ENCODE assay signal across 8 mouse cellular contexts in genomic region chr9:110653655-110654461, GRCm38 (mm10). TPM values are rescaled to one million over a fixed set of nuclear protein-coding genes. Genes with fewer than 3 reads are reported as not detected.
DNase-seq lines count a peak whose midpoint lies in the region; ATAC-seq lines count a peak whose summit lies in the region.

Nbeal2 (minus strand) TSS chr9:110654161.

- H3K4me3 ChIP-seq in embryonic facial prominence, embryonic 15.5 days (replicated peaks) = peak within 1 kb of the TSS; percentile 65
- H3K4me3 ChIP-seq in limb, embryonic 13.5 days = peak within 1 kb of the TSS; percentile 53
- H3K4me3 ChIP-seq in midbrain, embryonic 15.5 days = peak within 1 kb of the TSS; percentile 69

- under 1% methylated on average over 55 of the region's 75 CpGs for WGBS in embryonic facial prominence, embryonic 15.5 days
- WGBS in limb, embryonic 13.5 days = under 1% methylated on average over 75 of the region's 75 CpGs
- under 1% methylated on average over 65 of the region's 75 CpGs for WGBS in midbrain, embryonic 15.5 days

- peak within 1 kb of the TSS; percentile 24 for H3K9ac ChIP-seq in embryonic facial prominence, embryonic 15.5 days
- peak within 1 kb of the TSS; percentile 67 for H3K9ac ChIP-seq in limb, embryonic 13.5 days
- peak within 1 kb of the TSS; percentile 63 for H3K9ac ChIP-seq in midbrain, embryonic 15.5 days

- no peaks in the 10 kb centered on the region for H3K36me3 ChIP-seq in embryonic facial prominence, embryonic 15.5 days
- H3K36me3 ChIP-seq in limb, embryonic 13.5 days = no peaks in the 10 kb centered on the region
- H3K36me3 ChIP-seq in midbrain, embryonic 15.5 days (replicated peaks) = no peaks in the 10 kb centered on the region

- H3K27ac ChIP-seq in embryonic facial prominence, embryonic 15.5 days (replicated peaks) = peak within 1 kb of the TSS; percentile 73
- H3K27ac ChIP-seq in limb, embryonic 13.5 days = no peak within 1 kb of the TSS
- peak within 1 kb of the TSS; percentile 3 for H3K27ac ChIP-seq in midbrain, embryonic 15.5 days

- peaks cover 40% of the 10 kb centered on the region for H3K4me1 ChIP-seq in embryonic facial prominence, embryonic 15.5 days
- peaks cover 45% of the 10 kb centered on the region for H3K4me1 ChIP-seq in limb, embryonic 13.5 days
- peaks cover 64% of the 10 kb centered on the region for H3K4me1 ChIP-seq in midbrain, embryonic 15.5 days

- peak within 1 kb of the TSS; percentile 98 for H3K4me2 ChIP-seq in embryonic facial prominence, embryonic 15.5 days (replicated peaks)
- H3K4me2 ChIP-seq in limb, embryonic 13.5 days (replicated peaks) = peak within 1 kb of the TSS; percentile 89
- H3K4me2 ChIP-seq in midbrain, embryonic 15.5 days = peak within 1 kb of the TSS; percentile 95

- DNase-seq in 416B (ENCODE audit: low read depth) = peak; percentile 98
- DNase-seq in adrenal gland, postnatal 4 days (ENCODE audit: low spot score in 2 of 2) = peak; percentile 69 to 87
- DNase-seq in heart, adult 8-10 months (ENCODE audit: low spot score) = peak; percentile 96
- peak; percentile 99 for DNase-seq in kidney, adult 9 months
- peak; percentile 89 to 94 for DNase-seq in spleen, adult 18-20 months

- peaks cover 41% of the 10 kb centered on the region for H3K27me3 ChIP-seq in embryonic facial prominence, embryonic 15.5 days
- H3K27me3 ChIP-seq in limb, embryonic 13.5 days = peaks cover 55% of the 10 kb centered on the region
- peaks cover 3% of the 10 kb centered on the region for H3K27me3 ChIP-seq in midbrain, embryonic 15.5 days (replicated peaks)

- H3K9me3 ChIP-seq in embryonic facial prominence, embryonic 15.5 days (replicated peaks) = no peaks in the 10 kb centered on the region
- H3K9me3 ChIP-seq in limb, embryonic 13.5 days = no peaks in the 10 kb centered on the region
- H3K9me3 ChIP-seq in midbrain, embryonic 15.5 days = no peaks in the 10 kb centered on the region

- peak; percentile 82 for ATAC-seq in embryonic facial prominence, embryonic 15.5 days (ENCODE audit: insufficient number of reproducible peaks, low FRiP score, low TSS enrichment, low read depth)
- peak; percentile 75 for ATAC-seq in limb, embryonic 13.5 days (ENCODE audit: low FRiP score, low read depth)
- peak; percentile 38 for ATAC-seq in midbrain, embryonic 15.5 days (replicated peaks)

RNA-seq across cellular contexts. Expression of gene Nbeal2, which starts in this region (rescaled TPM):
- total RNA-seq in adrenal gland, postnatal 4 days (2021) = 10 to 100 TPM in 1 of 2 experiments, 1 to 10 TPM in 1; 8.9 to 11.8 TPM
- 4.9 and 6.7 TPM in 2 replicates for polyA plus RNA-seq in embryonic facial prominence, embryonic 15.5 days (2015; fragmentation: Nextera tagmentation; extraction: Ambion mirVana)
- 10 to 100 TPM in 1 of 4 experiments, 1 to 10 TPM in 3; 5.8 to 10.8 (median 8.5) TPM for total RNA-seq in heart, adult 8-10 months (2022)
- 0.75 and 0.76 TPM in 2 replicates for polyA plus RNA-seq in limb, embryonic 13.5 days (2015; fragmentation: Nextera tagmentation; extraction: Ambion mirVana)
- polyA plus RNA-seq in midbrain, embryonic 15.5 days (2015; fragmentation: Nextera tagmentation; extraction: Ambion mirVana) = 5.5 and 6.4 TPM in 2 replicates

Comparison
In these comparisons a context has a peak if more than half of its experiments do, and no peak if none do; other contexts are left out.
1. Peak in ATAC-seq, H3K4me3 ChIP-seq, H3K9ac ChIP-seq and H3K4me2 ChIP-seq in limb, embryonic 13.5 days; RNA of the gene not detected or under 1 TPM.